Mouse (Mus musculus): ENCODE measurements around the gene Cyp2t4.

Cyp2t4 gene

GRCm38 (mm10) chr7:27160921-27161320 lies 7.4 kb downstream of the Cyp2t4 start:
- DNase-seq (ENCODE audit: low spot score in 2 of 2), result no peak

DNA sequence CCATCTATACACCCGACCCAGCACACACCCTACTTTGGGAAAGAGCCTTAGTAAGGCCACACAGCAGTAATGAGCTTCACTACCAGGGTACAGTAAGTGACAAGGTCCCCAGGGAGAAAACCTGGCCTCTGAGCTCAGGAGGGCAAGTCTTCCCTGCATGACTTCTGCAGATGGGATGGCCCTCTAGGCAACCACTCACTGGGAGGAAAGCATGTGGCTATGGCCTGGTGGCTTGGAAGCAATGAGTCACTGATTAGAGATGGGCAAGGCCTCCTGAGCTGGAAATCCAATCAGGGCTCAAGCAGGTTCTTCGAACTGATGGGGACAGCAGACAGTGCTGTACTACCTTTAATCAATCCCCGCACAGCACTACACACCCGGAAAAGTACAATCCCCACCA lies 8.2 kb downstream of the Cyp2t4 start:
- no peak for DNase-seq (ENCODE audit: low spot score in 2 of 2)

GRCm38 (mm10) chr7:27162780-27163449 lies 9.4 kb downstream of the Cyp2t4 start:
- no peak for DNase-seq (ENCODE audit: low spot score in 2 of 2)

- DNase-seq (ENCODE audit: low spot score in 2 of 2), result no peak
These were observed 9.9 kb downstream of the Cyp2t4 start for GRCm38 (mm10) chr7:27163450-27163805.

GRCm38 (mm10) chr7:27164112-27164947 lies 10.8 kb downstream of the Cyp2t4 start:
- no peak for DNase-seq (ENCODE audit: low spot score in 2 of 2)

GRCm38 (mm10) chr7:27165007-27165655 lies 11.6 kb downstream of the Cyp2t4 start:
- DNase-seq (ENCODE audit: low spot score in 2 of 2), result no peak

GRCm38 (mm10) chr7:27165696-27166095 lies 12.2 kb downstream of the Cyp2t4 start:
- DNase-seq (ENCODE audit: low spot score in 2 of 2), result no peak

DNA sequence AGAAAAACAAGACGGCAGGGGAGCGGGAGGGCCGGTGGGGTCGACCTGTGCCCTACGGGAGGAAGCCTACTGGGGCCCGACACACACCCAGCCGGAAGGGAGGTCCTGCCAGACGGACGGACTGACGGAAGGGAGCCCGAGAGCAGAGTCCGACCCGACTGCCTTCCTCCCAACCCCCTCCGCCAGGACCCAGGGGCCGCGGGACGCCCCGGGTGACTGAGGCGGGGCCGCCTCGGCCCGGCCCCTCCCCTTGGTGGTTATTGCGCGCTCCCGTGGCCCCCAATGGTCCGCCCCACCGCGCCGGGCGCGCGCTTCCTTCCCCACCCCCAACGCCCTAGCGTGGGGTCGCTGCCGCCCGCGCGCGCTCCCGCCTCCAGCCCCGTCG lies 12.7 kb downstream of the Cyp2t4 start:
- peak; percentile 59 to 67 for DNase-seq (ENCODE audit: low spot score in 2 of 2)

GRCm38 (mm10) chr7:27166614-27167474 lies 13.3 kb downstream of the Cyp2t4 start, which contains the start of gene Egln2:
Gene Egln2, minus strand, starts transcription at chr7:27166802.
- DNase-seq (ENCODE audit: low spot score in 2 of 2), result peak; percentile 92 to 94

GRCm38 (mm10) chr7:27167475-27168094 lies 14.1 kb downstream of the Cyp2t4 start:
- no peak for DNase-seq (ENCODE audit: low spot score in 2 of 2)

GRCm38 (mm10) chr7:27168371-27168770 lies 14.9 kb downstream of the Cyp2t4 start:
- no peak for DNase-seq (ENCODE audit: low spot score in 2 of 2)

GRCm38 (mm10) chr7:27170981-27171380 lies 17.5 kb downstream of the Cyp2t4 start:
- DNase-seq (ENCODE audit: low spot score in 2 of 2), result no peak

DNA sequence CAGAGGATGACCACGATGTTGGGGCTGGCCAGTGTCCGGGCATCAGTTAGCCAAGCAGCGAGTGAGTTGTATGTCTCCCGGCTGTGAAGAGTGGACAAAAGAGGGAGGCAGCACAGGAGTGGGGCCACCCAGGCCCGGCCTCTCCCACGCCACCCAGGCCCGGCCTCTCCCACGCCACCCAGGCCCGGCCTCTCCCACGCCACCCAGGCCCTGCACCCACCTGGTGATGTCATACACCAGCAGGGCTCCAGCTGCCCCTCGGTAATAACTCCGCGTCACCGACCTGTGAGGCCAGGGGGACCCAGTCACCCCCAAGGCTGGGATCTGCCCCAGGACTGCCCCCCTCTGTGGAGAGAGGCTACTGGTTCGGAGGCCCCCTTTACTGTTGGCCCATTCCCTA lies 21.0 kb downstream of the Cyp2t4 start:
- no peak for DNase-seq (ENCODE audit: low spot score in 2 of 2)

- no peak for DNase-seq (ENCODE audit: low spot score in 2 of 2)
These were observed 21.4 kb downstream of the Cyp2t4 start for GRCm38 (mm10) chr7:27174896-27175295.

GRCm38 (mm10) chr7:27177942-27178323 lies 24.4 kb downstream of the Cyp2t4 start:
- DNase-seq (ENCODE audit: low spot score in 2 of 2), result no peak

DNA sequence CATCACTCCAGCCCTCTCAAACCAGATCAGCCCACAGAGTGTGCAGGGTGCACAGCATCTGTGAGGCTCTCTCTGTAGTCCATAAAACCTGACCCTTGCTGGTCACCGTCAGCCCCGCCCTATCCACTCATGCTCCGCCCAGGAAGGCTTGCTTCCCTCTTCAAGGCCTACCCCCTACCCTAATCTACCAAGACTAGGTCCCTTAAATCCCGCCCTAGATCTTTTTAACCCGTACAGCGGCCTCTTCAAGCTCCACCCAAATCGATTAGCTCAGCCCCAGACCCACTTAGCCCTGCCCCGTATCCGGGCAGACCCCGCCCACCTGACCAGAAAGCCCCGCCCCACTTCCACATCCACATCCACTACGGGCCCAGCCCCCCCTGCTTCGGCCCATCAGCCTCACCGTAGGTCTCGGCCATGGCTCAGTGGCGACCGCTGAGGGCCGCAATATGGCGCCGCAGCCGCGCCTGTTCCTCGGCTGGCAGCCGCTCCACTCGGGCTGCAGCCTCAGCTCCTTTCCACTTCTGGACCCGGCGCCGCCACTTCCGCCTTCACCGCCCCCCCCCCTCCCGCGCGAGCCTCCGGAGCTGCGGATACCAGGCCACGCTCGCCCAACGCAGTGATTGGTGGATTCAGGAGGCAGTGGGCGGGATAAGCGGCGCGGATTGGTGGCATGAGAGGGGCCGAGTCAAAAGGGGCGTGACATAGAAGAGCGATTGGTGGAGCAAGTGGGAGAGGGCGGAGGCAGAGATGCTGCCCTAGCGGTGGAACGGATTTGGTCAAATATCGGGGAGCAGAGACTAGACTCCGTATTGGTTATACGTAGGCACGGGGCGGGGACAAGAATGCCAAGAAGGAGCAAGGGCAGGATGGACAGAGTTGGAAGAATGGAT lies 25.1 kb downstream of the Cyp2t4 start, which contains the start of gene Rab4b:
Rab4b (minus strand) TSS at position 573 of the 893 bp plus-strand sequence.
- DNase-seq (ENCODE audit: low spot score in 2 of 2), result peak; percentile 99

- no peak for DNase-seq (ENCODE audit: low spot score in 2 of 2)
These were observed 25.9 kb downstream of the Cyp2t4 start for GRCm38 (mm10) chr7:27179217-27179918.

DNA sequence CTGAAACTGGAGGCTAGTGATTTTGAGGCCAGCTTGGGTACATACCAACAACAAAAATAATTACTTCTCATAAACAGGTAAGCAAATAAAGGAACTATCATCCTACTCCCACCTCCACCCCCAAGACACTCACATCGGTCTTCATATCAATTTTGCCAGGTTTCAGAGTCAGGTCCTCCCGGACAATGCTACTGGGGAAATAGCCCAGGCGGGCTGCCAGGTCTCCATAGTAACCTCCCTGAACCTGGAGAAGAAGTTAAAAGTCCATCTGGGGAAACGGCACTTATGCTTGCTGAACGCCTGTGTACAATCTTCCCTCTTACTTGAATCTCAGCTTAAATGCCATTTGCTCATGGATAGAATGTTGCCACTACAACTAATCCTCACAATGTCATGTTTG lies 26.5 kb downstream of the Cyp2t4 start:
- no peak for DNase-seq (ENCODE audit: low spot score in 2 of 2)
